Mouse (Mus musculus) liver, postnatal 0 days (tissue): ENCODE results near the gene Bmp2. TPM values are rescaled to one million over a fixed set of nuclear protein-coding genes. Genes with fewer than 3 reads are reported as not detected.

ENCODE experiments used
- ATAC-seq: fragments of 200-750 bp; cut with Nextera tagmentation; 2 replicates; pipeline ENCODE4 v1.8.0; 2017; ENCODE audit warnings: mild to moderate bottlenecking, moderate library complexity
- DNase-seq: peaks from one replicate; pipeline ENCODE4 v3.0.0-alpha.2; 2016
- H3K27ac ChIP-seq: fragments of 300-500 bp; sonication (generic); 2 replicates; pipeline ENCODE4 v1.5.1; 2014; ENCODE audit warnings: antibody characterized with exemption, moderate library complexity, mild to moderate bottlenecking, low read depth
- H3K27me3 ChIP-seq: fragments of 300-500 bp; sonication (generic); 2 replicates; pipeline ENCODE4 v1.6.1; 2014; ENCODE audit warnings: low read length, control low read depth, mixed read lengths; ENCODE audit not compliant: insufficient read depth
- H3K36me3 ChIP-seq: fragments of 300-500 bp; sonication (generic); replicated peaks from 2 replicates; pipeline ENCODE4 v1.6.1; 2014; ENCODE audit warnings: mild to moderate bottlenecking, control low read depth, low read length, moderate library complexity, mixed read lengths; ENCODE audit not compliant: insufficient read depth
- H3K4me1 ChIP-seq: fragments of 300-500 bp; sonication (generic); 2 replicates; pipeline ENCODE4 v1.6.1; 2014; ENCODE audit warnings: antibody characterized with exemption, mild to moderate bottlenecking, control low read depth; ENCODE audit not compliant: insufficient read depth
- H3K4me2 ChIP-seq: fragments of 300-500 bp; sonication (generic); 2 replicates; pipeline ENCODE4 v1.6.1; 2014; ENCODE audit warnings: low read depth, mild to moderate bottlenecking, low read length, moderate library complexity, mixed read lengths
- H3K4me3 ChIP-seq: fragments of 300-500 bp; sonication (generic); 2 replicates; pipeline ENCODE4 v1.5.1; 2014; ENCODE audit warnings: low read depth, low read length
- H3K9ac ChIP-seq: fragments of 300-500 bp; sonication (generic); replicated peaks from 2 replicates; pipeline ENCODE4 v1.6.1; 2014; ENCODE audit warnings: mild to moderate bottlenecking, moderate library complexity
- H3K9me3 ChIP-seq: fragments of 300-500 bp; sonication (generic); 2 replicates; pipeline ENCODE4 v1.6.1; 2016; ENCODE audit warnings: mild to moderate bottlenecking, control low read depth, low read length, mixed read lengths
- CTCF ChIP-seq: sonication (generic); IDR thresholded peaks from 2 replicates; pipeline ENCODE4 v1.5.1; 2016; ENCODE audit warnings: antibody characterized with exemption, low read depth
- EP300 ChIP-seq: IDR thresholded peaks from 2 replicates; pipeline ENCODE4 v1.6.1; 2016; ENCODE audit warnings: antibody characterized with exemption, low read depth, mild to moderate bottlenecking
- WGBS: fragments of 180-500 bp; shearing (Covaris S2); extraction: QIAGEN DNeasy Blood & Tissue Kit; methylation state at CpG from one replicate; pipeline ENCODE4 v1.1.7; 2014; ENCODE audit not compliant: insufficient replicate concordance; 5-methylcytosine and 5-hydroxymethylcytosine counted together
- polyA plus RNA-seq: library from polyadenylated mRNA; unstranded; fragments of >200 nt; fragmentation: Nextera tagmentation; extraction: Ambion mirVana; gene quantifications from 2 replicates; pipeline ENCODE4 v1.2.1, GENCODE M21; 2015

Gene Bmp2
- polyA plus RNA-seq, 1 experiment from 2014 or later: 5.6 TPM

DNA sequence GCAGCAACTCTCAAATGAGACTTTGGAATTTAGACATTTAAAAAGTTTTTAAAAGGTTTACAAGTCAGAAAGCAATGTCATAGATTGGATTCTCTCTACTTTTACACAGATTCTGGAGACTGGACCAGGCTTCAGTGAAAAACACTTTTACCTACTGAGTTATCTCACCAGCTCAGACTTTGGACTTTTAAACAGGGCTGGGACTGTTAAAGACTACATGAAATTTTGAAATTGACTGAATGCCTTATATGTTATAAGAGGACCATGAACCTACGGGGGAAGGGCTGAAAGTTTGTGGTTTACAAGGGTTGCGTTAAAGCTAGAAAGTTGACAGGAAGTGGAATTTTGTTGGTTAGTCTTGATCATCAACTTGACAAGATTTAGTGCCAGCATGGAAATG lies 34.1 kb upstream of the Bmp2 start:
- H3K27ac ChIP-seq: no peak overlapping the region
- ATAC-seq: peak; percentile 56

GRCm38 (mm10) chr2:133521193-133521592 lies 30.8 kb upstream of the Bmp2 start:
- TF ChIP-seq EP300 (no peak), CTCF (no peak)

More for the DNA sequence above, 34.1 kb upstream of the Bmp2 start:
- H3K4me3 ChIP-seq: no peak overlapping the region
- no peak overlapping the region for H3K4me2 ChIP-seq
- no peak for TF ChIP-seq CTCF
- H3K27me3 ChIP-seq: no peaks in the 10 kb centered on the region
- H3K9ac ChIP-seq: no peak overlapping the region
- no peaks in the 10 kb centered on the region for H3K36me3 ChIP-seq
- no peaks in the 10 kb centered on the region for H3K9me3 ChIP-seq
- H3K4me1 ChIP-seq: no peaks in the 10 kb centered on the region
- 28% methylated on average over 2 of the region's 2 CpGs for WGBS
- DNase-seq: no peak

GRCm38 (mm10) chr2:133522121-133522520 lies 29.8 kb upstream of the Bmp2 start:
- DNase-seq (no peak), ATAC-seq (no peak)
- no peak overlapping the region for H3K4me2 ChIP-seq
- no peak for TF ChIP-seq CTCF
- no peak for TF ChIP-seq EP300
- H3K27me3 ChIP-seq: no peaks in the 10 kb centered on the region
- 75% methylated on average over 2 of the region's 2 CpGs for WGBS
- H3K9me3 ChIP-seq: no peaks in the 10 kb centered on the region
- no peak overlapping the region for H3K9ac ChIP-seq
- H3K36me3 ChIP-seq: no peaks in the 10 kb centered on the region
- no peaks in the 10 kb centered on the region for H3K4me1 ChIP-seq
- no peak overlapping the region for H3K27ac ChIP-seq
- no peak overlapping the region for H3K4me3 ChIP-seq

More at GRCm38 (mm10) chr2:133521193-133521592, 30.8 kb upstream of the Bmp2 start:
- no peak overlapping the region for H3K4me3 ChIP-seq
- DNase-seq: no peak
- ATAC-seq: no peak
- H3K9ac ChIP-seq: no peak overlapping the region
- H3K9me3 ChIP-seq: no peaks in the 10 kb centered on the region
- H3K4me1 ChIP-seq: no peaks in the 10 kb centered on the region
- no peak overlapping the region for H3K4me2 ChIP-seq
- no peak overlapping the region for H3K27ac ChIP-seq
- WGBS: 74% methylated on average over 5 of the region's 5 CpGs
- H3K27me3 ChIP-seq: no peaks in the 10 kb centered on the region
- H3K36me3 ChIP-seq: no peaks in the 10 kb centered on the region

DNA sequence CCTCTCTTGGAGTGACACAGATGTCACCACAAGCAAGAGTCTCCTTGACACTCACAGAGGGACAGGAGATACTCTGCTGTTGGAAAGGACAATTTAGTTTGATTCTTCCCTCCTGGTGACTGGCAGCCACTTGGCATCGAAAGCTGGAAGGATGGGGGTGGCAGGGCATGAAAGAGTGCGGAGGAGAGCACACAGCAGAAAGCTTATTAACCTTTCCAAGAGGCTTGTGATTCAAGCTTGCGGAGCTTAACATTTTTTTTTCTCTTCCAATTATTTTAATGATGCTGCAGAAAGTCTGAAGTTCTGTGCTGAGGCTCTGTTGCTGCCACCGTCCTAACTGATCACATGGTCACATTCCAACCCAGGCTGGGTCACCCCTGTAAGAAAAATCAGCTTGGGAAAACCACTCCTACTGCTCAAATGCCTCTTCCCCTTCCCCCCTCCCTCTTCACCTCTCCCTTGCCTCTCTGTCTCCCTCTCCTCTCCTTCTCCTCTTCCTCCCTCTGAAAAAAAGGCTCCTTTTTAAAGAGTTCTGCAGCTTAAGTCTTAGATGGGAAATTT lies 26.3 kb upstream of the Bmp2 start:
- H3K36me3 ChIP-seq: no peaks in the 10 kb centered on the region
- no peak for ATAC-seq

DNA sequence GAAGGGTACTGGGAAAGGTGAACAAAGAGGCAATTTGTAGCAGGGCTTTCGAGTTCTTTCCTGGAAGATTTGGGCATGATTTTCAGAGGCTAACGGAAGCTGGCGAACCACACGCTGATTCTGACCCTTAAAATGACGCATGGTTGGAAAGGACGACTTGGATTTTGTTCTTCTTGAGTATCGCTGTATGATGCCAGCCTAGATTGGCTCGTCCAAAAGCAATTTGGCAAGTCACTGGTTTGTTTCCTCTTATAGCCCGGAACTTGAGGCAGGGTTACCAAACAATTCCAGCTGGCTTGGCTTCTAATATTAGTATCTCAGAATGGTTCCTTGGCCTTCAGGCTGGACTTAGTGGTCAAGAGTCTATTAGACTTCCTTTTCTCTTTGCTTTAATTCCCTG lies 22.6 kb upstream of the Bmp2 start:
- no peak overlapping the region for H3K9ac ChIP-seq
- ATAC-seq: no peak
- H3K9me3 ChIP-seq: no peaks in the 10 kb centered on the region
- WGBS: 88% methylated on average over 9 of the region's 9 CpGs
- H3K4me2 ChIP-seq: no peak overlapping the region
- TF ChIP-seq EP300 (no peak), CTCF (no peak)
- no peak for DNase-seq
- no peaks in the 10 kb centered on the region for H3K36me3 ChIP-seq
- no peak overlapping the region for H3K4me3 ChIP-seq
- H3K27ac ChIP-seq: no peak overlapping the region
- H3K4me1 ChIP-seq: no peaks in the 10 kb centered on the region
- H3K27me3 ChIP-seq: no peaks in the 10 kb centered on the region

More for the DNA sequence above, 26.3 kb upstream of the Bmp2 start:
- H3K27me3 ChIP-seq: no peaks in the 10 kb centered on the region
- no peaks in the 10 kb centered on the region for H3K9me3 ChIP-seq
- no peak overlapping the region for H3K9ac ChIP-seq
- no peak for TF ChIP-seq EP300
- no peak for TF ChIP-seq CTCF
- no peak for DNase-seq
- WGBS: 58% methylated on average over 4 of the region's 4 CpGs
- H3K4me3 ChIP-seq: no peak overlapping the region
- no peaks in the 10 kb centered on the region for H3K4me1 ChIP-seq
- H3K27ac ChIP-seq: no peak overlapping the region
- no peak overlapping the region for H3K4me2 ChIP-seq

DNA sequence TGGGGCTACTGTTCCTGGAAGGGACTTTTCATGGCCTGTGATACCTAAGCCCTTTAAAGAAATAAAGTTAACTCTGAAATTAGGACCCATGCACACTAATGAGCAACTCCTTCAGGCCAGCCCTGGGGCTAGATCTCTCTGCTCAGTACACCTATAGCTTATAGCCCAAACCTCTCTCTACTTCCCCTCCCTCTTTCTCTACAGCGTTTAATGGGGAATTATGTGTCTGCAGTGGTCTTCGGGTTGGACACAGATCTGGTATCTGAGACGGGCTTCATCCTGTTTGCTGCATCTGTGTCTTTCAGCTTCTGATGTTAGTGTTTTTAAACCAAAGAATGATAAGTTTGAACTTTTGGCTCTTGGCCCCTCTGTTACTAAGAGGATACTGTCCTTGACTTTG lies 18.9 kb upstream of the Bmp2 start:
- H3K4me2 ChIP-seq: no peak overlapping the region
- H3K27me3 ChIP-seq: no peaks in the 10 kb centered on the region
- no peak for ATAC-seq
- H3K9ac ChIP-seq: no peak overlapping the region
- 64% methylated on average over 3 of the region's 3 CpGs for WGBS
- DNase-seq: no peak
- no peaks in the 10 kb centered on the region for H3K36me3 ChIP-seq
- H3K4me1 ChIP-seq: no peaks in the 10 kb centered on the region
- H3K9me3 ChIP-seq: no peaks in the 10 kb centered on the region
- no peak overlapping the region for H3K4me3 ChIP-seq
- no peak for TF ChIP-seq CTCF
- TF ChIP-seq EP300: no peak
- H3K27ac ChIP-seq: no peak overlapping the region

- H3K9me3 ChIP-seq: no peaks in the 10 kb centered on the region
- TF ChIP-seq EP300: no peak
- TF ChIP-seq CTCF: no peak
- no peaks in the 10 kb centered on the region for H3K4me1 ChIP-seq
- no peak for ATAC-seq
- H3K9ac ChIP-seq: no peak overlapping the region
- no peaks in the 10 kb centered on the region for H3K27me3 ChIP-seq
- no peak overlapping the region for H3K27ac ChIP-seq
- no peak overlapping the region for H3K4me3 ChIP-seq
- WGBS: 81% methylated on average over 9 of the region's 9 CpGs
- H3K4me2 ChIP-seq: no peak overlapping the region
- no peak for DNase-seq
- no peaks in the 10 kb centered on the region for H3K36me3 ChIP-seq
Measured at GRCm38 (mm10) chr2:133535481-133535880, 16.5 kb upstream of the Bmp2 start.
